Mouse (Mus musculus) spleen, postnatal 10 days (tissue): ENCODE data around the gene Psma2.

ENCODE experiments used
- DNase-seq, 2 experiments: peaks; one replicate each; pipeline ENCODE4 v3.0.0; 2021 to 2022; ENCODE audit warnings: low spot score in 2 of 2

Gene Psma2

DNA sequence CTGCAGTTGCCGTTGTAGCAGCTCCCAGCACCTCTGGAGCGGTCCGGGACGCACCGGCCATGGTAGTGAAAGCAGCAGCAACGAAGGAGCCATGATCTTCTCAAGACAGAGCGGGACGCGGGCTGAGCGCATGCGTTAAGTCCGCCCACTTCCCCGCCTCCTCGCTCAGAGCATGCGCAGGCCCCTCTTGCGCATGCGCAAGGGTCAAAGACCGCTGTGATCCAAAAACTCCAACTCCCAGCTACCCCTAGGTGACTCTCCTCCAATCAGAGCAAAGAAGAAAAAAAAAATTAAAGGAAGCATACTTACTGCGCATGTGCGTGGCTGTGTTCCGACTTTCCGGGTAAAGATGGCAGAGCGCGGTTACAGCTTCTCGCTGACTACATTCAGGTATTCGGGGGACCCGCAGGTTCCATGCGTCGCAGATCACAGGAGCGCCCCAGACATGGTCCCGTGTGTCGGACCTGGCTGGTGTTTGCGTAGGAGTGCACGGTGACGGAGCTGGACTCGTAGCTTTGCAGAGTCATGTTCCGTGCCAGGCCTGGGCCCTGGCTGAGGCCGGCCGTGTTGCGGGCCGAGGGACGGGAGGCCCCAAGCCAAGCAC, at the start of gene Psma2, which contains the start of gene Mrpl32:
Gene Psma2 (plus strand): TSS at position 315 of the 604 bp plus-strand sequence.
Gene Mrpl32 (minus strand): TSS at position 240 of the 604 bp plus-strand sequence.
- DNase-seq = peak; percentile 93 to 96

DNA sequence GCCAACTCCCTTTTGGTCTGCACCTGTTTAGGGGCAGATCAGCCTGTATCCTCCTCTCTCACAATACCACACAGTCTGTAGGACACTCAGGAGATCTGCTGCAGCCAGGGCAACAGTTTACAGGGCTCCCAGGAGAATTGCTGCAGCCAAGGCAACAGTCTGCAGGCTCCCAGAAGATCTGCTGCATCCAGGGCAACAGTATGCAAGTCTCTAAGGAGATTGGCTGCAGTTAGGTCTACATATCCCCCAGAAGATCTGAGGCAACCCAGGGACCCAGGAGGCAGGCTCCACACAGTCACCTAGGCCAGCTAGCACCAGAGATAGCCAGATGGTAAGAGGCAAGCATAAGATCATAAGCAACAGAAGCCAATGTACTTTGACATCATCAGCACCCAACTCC, 38.9 kb upstream of the Psma2 start:
- DNase-seq = no peak

DNA sequence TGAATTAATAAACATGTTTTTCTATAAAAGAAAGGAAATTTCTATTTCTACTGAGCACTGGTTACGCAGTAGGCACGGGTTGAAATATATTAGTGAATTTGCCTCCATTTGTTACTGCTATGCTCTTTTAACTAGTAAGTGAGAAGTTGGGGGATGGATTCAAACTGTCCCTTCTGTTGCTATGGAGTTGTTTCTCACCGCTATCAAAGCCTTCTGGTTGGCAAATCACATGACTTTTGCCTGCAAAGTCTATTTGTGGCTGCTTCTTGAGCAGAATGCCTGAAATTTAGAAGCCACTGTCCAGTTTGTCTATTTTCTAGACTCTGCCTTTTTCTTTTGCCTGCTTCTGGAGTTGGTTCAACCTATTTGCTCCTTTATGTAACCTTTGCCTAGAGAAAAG, 32.6 kb upstream of the Psma2 start:
- no peak for DNase-seq

DNA sequence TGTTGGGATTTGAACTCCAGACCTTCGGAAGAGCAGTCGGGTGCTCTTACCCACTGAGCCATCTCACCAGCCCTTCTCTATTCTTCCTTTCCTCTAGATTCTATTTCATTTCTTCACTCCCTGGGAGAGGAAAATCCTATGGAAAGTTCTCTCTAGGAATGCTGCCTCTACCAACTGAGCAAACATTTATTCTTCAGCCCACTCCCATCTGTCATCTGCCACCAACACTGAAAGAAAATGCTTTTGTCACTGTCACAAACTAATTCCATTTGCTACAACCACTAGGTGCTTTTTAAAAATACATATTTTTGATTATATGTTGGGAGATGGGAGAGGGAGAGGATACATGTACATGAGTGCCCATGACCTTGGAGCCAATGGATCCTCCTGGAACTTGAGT, 10.3 kb upstream of the Psma2 start:
- no peak for DNase-seq

DNA sequence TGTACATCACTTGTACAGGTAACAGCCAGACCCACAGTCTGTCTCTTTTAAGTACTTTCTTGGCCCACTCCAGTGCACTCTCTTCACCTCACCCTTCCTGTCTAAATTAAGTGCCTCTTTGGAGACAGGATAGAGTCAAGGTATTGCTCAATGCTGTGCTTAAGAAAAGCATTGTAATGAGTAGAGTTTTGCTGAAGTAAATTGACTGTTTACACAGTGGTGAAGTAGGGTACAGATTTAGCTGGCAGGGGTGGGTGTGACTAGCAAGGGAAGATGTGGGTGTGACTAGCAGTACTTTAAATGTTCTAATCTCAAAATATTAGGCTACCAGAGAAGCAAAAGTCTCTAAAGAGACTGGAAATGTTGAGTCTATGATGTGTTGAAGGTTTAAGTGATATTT, 5.4 kb upstream of the Psma2 start:
- DNase-seq = no peak

DNA sequence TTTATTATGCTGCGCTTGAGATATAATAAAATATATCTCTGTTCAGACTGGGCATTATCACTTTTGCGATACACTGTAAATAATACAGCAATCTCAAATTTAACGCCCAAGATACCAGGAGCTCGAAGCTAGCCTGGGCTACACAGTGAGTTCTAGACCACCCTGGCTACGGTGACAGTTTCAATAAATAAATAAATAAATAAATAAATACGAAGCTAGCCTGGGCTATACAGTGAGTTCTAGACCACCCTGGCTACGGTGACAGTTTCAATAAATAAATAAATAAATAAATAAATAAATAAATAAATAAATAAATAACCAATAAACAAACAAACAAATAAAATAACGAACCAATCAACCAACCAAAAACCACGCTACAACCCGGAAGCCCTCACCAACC, 577 bp upstream of the Psma2 start:
- DNase-seq = no peak

DNA sequence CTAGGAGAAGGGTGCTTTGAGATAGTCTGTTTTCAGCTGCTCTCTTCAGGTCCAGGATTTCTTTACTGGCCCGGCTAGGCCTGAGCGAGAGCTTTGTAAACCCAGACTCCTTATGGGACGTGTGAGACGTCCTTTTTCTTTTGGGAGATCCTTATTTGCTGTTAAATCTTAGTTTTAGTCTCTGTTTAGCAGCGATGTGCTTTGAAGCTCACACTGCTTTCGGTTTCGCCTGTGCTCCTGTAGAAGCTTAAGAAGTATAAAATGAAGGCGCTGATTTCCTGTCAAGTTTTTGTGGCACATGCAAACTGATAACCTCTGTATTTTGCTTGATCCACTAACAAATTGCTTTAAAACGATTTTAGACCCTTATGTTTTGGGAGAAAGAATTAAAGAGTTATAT, 513 bp downstream of the Psma2 start:
- DNase-seq = no peak

DNA sequence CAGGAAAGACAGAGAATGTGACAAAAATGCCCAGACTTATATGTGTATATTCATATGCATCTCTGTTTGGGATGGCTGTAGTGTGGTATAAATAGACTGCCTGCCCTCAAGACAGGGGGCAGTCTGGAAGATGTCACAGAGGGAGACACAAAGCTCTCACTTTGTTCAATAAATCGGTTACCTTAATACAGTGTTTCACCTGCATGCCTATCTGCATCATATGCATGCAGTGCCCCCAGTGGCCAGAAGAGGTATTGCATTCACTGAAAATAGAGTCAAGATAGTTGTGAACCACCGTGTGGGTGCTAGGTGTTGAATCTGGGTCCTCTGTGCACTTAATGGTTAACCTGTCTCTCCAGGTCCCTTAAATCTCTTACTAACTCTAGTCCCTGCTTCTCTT, 5.7 kb downstream of the Psma2 start:
- DNase-seq = peak; percentile 76 to 86

DNA sequence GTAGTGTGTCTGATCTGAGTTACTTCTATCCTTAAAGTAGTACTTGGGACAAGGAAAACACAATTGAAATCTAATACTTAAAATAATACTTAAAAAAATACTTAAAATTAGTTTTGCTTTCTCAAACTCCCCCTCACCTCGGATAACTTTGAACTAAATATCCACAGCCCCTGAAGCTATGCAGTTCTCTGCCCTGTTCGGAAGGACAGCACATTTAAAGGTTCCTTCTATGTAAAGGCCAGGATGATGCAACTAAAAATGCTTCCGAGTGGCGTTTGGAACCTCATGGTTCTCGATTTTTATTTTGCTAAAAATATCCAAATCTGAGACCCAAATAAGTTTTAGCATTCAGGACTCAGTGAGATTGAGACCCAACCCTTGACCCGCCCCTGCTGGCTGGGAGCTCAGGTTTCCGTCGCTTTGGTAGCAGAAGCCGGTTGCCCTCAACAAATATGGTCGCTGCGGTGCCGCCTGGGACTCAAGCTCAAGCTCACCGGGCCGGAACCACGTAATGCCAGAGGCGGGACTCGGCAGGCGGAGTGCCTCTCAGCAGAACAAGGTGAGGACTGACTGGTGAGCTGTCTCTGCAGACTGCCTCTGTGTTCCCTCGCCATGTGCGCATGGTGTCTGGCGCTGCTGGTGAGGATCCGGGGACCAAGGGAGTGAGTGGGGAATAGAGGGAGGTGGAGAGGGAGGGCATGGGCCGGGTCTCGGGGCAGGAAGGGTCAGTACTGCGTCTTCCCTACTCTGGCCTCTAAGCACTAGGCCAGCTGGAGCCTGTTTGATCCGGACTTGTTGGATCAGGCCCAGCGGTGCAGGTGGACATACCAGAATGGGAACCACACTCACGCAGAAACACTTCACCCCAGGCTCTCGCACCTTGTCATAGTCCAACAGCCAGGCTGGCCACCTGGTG, 16.9 kb downstream of the Psma2 start, which contains the start of gene AW209491:
Gene AW209491 (plus strand): TSS at position 429 of the 916 bp plus-strand sequence.
- DNase-seq = peak; percentile 75 to 90

DNA sequence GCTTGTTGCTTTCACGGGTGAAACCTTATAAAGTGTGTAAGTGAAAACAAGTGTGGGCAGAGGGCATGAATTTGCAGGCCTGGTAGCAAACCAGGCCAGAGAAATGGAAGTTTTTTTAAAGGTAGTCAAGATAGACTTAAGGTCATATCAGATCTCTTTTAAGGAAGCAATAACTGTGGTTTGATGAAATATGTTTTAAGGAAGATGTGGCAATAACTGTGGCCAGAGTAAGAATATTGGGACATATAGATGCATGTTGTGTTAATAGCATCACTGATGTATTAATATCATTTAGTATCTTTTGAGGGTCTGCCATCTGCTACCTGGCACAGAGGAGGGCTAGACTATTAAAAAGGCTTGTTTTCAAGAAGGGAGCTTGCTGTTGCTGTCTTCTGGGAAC, 27.0 kb downstream of the Psma2 start:
- DNase-seq = no peak

DNA sequence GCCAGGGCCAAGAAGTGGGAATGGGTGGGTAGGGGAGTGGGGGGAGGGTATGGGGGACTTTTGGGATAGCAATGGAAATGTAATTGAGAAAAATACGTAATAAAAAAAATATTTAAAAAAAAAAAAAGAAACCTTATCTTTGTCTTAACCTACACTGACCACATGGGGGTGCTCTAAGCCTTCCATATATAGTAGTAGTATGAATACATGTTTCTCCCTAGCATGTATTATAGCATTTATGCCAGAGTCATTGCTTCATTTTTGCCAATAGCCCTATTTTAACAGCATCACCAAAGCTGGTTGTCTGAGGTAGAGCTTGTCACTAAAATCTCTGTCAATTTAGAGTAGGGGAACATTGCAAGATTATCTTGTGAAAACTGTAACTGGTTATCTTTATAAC, 36.3 kb downstream of the Psma2 start:
- DNase-seq = no peak

DNA sequence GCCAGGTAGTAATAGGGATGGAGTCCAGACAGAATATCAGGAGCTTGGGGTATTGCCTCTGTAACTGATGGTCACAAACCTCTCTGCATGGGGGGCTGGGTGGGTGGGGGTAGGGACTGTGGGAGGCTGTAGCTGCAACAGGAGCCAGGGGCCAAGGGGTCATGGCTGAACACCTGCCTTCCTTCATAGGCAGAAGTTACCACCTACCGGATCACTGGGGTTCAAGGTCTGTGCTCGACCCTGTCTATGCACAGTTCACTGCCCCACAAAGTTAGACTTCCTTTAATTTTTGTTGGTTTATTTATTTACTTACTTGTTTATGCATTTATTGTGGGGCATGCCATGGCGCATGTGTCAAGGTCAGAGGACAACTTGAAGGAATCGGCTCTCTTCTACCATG, 54.1 kb downstream of the Psma2 start:
- no peak for DNase-seq

DNA sequence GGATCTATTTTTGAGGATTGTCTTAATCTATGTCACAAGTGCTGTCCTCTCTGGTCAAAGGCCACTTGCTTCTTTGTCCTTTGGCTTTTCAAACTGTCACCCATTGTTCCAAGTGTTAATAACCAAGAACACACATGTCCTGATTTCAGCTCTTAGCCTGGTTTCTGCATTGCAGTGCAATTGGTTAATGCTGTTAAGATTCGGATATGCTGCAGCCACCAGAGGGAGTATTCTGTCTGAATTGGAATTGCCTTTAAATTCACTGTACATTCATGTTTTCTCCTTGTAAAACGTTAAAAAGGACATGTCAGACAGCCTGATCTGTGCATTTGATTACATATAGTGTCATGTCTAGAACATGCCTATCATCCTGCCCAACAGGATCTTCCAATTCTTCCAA, 57.3 kb downstream of the Psma2 start:
- DNase-seq = no peak

DNA sequence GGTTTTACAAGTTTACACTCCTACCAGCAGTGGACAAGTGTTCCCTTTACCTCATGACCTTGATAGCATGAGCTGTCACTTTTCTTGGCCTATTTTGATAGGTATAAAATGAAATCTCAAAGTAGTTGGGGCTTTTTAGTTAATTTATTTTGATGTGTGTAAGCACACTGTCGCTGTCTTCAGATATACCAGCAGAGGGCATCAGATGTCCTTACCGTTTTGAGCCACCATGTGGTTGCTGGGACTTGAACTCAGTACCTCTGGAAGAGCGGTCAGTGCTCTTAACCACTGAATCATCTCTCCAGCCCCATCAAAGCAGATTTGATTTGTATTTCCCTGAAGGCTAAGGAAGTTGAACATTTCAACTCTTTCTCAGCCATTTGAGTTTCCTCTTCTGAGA, 75.9 kb downstream of the Psma2 start:
- DNase-seq = no peak

DNA sequence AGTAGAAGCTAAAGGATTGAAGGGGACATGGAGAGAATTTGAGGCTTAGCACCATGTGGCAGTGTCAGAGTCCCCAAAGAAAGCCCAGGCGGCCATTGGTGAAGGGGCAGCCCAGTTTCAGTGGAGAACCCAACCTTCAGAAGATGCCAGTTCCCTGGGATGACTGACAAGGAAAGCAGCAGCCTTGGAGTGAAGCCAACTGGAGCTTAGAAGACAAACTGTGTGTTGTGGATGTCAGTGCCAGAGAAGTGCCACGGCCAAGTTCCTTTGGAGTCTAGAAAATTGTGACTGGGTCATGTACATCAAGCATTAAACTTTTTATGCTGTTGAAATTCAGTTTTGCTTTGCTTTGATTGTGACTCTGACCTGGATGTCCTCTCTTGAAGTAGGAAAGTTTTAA, 103.8 kb downstream of the Psma2 start:
- DNase-seq = no peak

DNA sequence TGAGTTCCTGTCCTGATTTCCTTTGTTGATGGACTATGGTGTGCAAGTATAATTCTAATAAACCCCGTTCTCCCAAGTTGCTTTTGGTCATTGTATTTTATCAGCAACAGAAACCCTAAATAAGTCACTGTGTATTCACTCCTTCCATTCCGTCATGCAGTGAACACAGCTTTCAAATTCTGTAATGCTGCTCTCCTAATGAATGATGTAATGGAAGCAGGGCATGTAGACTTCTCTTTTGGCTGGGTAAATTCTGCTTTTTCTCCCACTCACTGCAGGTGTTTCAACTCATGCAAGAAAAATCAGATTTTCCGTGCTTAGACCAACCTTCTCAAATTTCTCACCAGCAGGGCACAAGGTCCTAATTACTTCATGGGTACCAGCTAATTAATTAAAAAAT, 104.7 kb downstream of the Psma2 start:
- DNase-seq = no peak
